Mouse (Mus musculus): ENCODE data around the gene Baz2a. TPM values are rescaled to one million over a fixed set of nuclear protein-coding genes. Genes with fewer than 3 reads are reported as not detected.

Baz2a gene
- total and polyA plus RNA-seq, 3 experiments, result 5.4 to 34.0 (median 12.8) TPM

DNA sequence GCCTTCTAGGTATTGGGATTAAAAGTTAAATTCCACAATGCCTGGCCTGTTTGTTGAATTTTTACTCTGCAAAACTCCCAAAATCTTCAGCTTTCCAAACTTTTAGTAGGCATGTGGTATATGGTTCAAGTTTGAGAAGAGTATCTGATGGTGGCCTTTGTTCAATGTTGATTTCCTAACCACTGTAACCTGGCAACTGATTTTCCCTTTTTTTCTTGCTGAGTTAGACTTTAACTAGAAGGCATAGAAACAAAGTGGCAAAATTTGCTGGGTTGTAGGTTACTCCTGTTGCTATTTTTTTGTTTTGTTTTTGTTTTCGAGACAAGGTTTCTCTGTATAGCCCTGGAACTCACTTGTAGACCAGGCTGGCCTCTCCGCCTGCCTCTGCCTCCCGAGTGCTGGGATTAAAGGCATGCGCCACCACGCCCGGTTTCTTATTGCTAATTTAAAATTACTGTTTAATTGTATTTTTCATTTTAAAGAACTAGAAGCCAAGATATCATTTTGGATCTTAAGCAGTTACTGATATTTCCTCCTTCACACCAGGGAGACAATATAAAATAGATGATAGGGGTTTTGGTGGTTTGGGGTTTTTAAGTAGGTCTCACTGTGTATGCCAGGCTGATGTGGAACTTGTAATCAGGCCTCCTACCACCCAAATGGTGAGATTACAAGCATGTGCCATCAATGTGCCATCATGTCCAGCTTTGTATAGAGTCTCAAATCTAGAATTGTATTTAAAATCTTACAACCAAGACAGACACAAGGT is 29.0 kb upstream of the Baz2a start:
- Histone ChIP-seq H3K9ac (ENCODE audit: insufficient read depth, low read depth) (peak overlapping the region; percentile 46), H3K9me3 (replicated peaks; ENCODE audit: low read length) (no peaks in the 10 kb centered on the region), H3K36me3 (replicated peaks in 1 of 2; ENCODE audit: control insufficient read depth in 1 of 2, insufficient read depth in 1 of 2, low read length in 1 of 2) (peaks cover 11 to 51% of the 10 kb centered on the region in 2 experiments), H3K27ac (ENCODE audit: insufficient read depth, low read depth) (no peak overlapping the region), H3K79me2 (replicated peaks; ENCODE audit: control insufficient read depth, extremely low read depth, insufficient read depth, poor library complexity, severe bottlenecking) (peaks cover 82% of the 10 kb centered on the region), H3K4me3 (replicated peaks in 1 of 3; ENCODE audit: low read depth in 2 of 3, low read length in 2 of 3, poor library complexity in 1 of 3) (peak overlapping the region in 1 of 3 experiments; percentile 35), H3K27me3 (replicated peaks) (no peaks in the 10 kb centered on the region), H3K4me1 (ENCODE audit: control insufficient read depth in 1 of 2, insufficient read depth in 2 of 2) (peaks cover 7 to 57% of the 10 kb centered on the region in 2 experiments; a peak in 3 of 4 replicates), H3K4me2 (ENCODE audit: insufficient read depth, low read depth, poor library complexity, severe bottlenecking) (peak overlapping the region; percentile 82)
- in situ Hi-C loops (cut with MboI; ENCODE audit: low pct_ligation_motif_present, low pct_unique_long_range_greater_than_20kb, low sequenced_read_pairs) (no loop called here), dilution Hi-C loops (cut with MboI; ENCODE audit: extremely low pct_ligation_motif_present, extremely low pct_unique_long_range_greater_than_20kb, low sequenced_read_pairs) (no loop called here)
- no peak for DNase-seq (ENCODE audit: extremely low read depth)
- TF ChIP-seq HCFC1 (IDR thresholded peaks at IDR 0.05; ENCODE audit: low read depth, low read length), result no peak
- no peak for TF ChIP-seq USF2 (conservative IDR thresholded peaks at IDR 0.05; ENCODE audit: low read depth, low read length)
- no peak for TF ChIP-seq EP300 (IDR thresholded peaks at IDR 0.05; ENCODE audit: low read length)
- TF ChIP-seq POLR2A (IDR thresholded peaks at IDR 0.05; ENCODE audit: low read depth, low read length), result no peak
- TF ChIP-seq SMC3 (IDR thresholded peaks at IDR 0.05; ENCODE audit: low read depth, low read length), result no peak
- TF ChIP-seq MAFK (IDR thresholded peaks at IDR 0.05; ENCODE audit: insufficient replicate concordance, low read length), result no peak
- TF ChIP-seq ZC3H11A (IDR thresholded peaks at IDR 0.05; ENCODE audit: low read depth, low read length), result no peak

DNA sequence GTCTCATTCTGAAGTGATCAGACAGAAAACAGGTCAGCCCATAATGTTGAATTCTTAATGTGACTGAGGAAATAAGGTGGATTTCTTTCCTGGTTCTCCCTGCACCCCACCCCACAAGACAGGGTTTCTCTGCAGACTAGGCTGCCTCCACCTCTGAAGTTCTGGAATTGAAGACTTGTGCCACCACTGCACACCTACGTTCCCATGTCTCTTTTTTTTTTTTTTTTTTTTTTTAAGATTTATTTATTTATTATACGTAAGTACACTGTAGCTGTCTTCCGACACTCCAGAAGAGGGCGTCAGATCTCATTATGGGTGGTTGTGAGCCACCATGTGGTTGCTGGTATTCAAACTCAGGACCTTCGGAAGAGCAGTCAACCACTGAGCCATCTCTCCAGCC is 25.3 kb upstream of the Baz2a start:
- TF ChIP-seq CTCF (conservative IDR thresholded peaks at IDR 0.05 in 1 of 2, IDR thresholded peaks at IDR 0.05 in 1 of 2; ENCODE audit: low read depth in 2 of 2, low read length in 2 of 2) (peak in 1 of 2 experiments; percentile 7; a peak in 1 of 4 replicates), ZNF384 (IDR thresholded peaks at IDR 0.05; ENCODE audit: low read depth, low read length) (peak; percentile 27; the same call in 1 of the 2 replicates), BHLHE40 (IDR thresholded peaks at IDR 0.05; ENCODE audit: low read depth, low read length) (no peak)
- Histone ChIP-seq H3K36me3 (replicated peaks in 1 of 2; ENCODE audit: control insufficient read depth in 1 of 2, insufficient read depth in 1 of 2, low read length in 1 of 2) (peaks cover 35 to 81% of the 10 kb centered on the region in 2 experiments), H3K9ac (ENCODE audit: insufficient read depth, low read depth) (no peak overlapping the region), H3K4me1 (ENCODE audit: control insufficient read depth in 1 of 2, insufficient read depth in 2 of 2) (peaks cover 7 to 55% of the 10 kb centered on the region in 2 experiments; a peak in 3 of 4 replicates), H3K4me2 (ENCODE audit: insufficient read depth, low read depth, poor library complexity, severe bottlenecking) (no peak overlapping the region), H3K9me3 (replicated peaks; ENCODE audit: low read length) (peaks cover 6% of the 10 kb centered on the region), H3K27me3 (replicated peaks) (no peaks in the 10 kb centered on the region), H3K4me3 (replicated peaks in 1 of 3; ENCODE audit: low read depth in 2 of 3, low read length in 2 of 3, poor library complexity in 1 of 3) (no peak overlapping the region), H3K27ac (ENCODE audit: insufficient read depth, low read depth) (no peak overlapping the region), H3K79me2 (replicated peaks; ENCODE audit: control insufficient read depth, extremely low read depth, insufficient read depth, poor library complexity, severe bottlenecking) (peaks cover 95% of the 10 kb centered on the region)
- in situ Hi-C loops (cut with MboI; ENCODE audit: low pct_ligation_motif_present, low pct_unique_long_range_greater_than_20kb, low sequenced_read_pairs), result no loop called here
- dilution Hi-C loops (cut with MboI; ENCODE audit: extremely low pct_ligation_motif_present, extremely low pct_unique_long_range_greater_than_20kb, low sequenced_read_pairs), result no loop called here
- DNase-seq (ENCODE audit: extremely low read depth), result no peak

DNA sequence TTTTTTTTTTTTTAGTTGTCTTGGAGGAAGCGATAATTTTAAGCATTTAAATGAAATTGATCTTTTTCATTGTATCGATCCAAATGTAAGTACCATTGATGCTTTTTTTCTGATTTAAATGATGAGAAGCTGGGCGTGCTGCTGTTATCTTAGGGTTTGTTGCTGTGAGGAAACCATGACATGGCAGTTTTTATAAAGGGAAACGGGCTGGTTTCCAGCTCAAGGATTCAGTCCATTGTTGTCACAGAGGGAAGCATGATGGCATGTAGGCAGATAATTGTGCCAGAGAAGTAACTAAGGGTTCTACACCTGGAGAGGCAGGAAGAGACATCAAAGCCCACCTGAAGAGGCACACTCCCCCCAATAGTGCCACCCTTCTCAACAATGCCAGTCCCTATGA is 22.2 kb upstream of the Baz2a start:
- peaks cover 0 to 27% of the 10 kb centered on the region in 2 experiments; a peak in 2 of 4 replicates for H3K4me1 ChIP-seq (ENCODE audit: control insufficient read depth in 1 of 2, insufficient read depth in 2 of 2)
- peaks cover 76% of the 10 kb centered on the region for H3K79me2 ChIP-seq (replicated peaks; ENCODE audit: control insufficient read depth, extremely low read depth, insufficient read depth, poor library complexity, severe bottlenecking)
- H3K4me3 ChIP-seq (replicated peaks in 1 of 3; ENCODE audit: low read depth in 2 of 3, low read length in 2 of 3, poor library complexity in 1 of 3), result no peak overlapping the region
- H3K4me2 ChIP-seq (ENCODE audit: insufficient read depth, low read depth, poor library complexity, severe bottlenecking), result no peak overlapping the region
- in situ Hi-C loops (cut with MboI; ENCODE audit: low pct_ligation_motif_present, low pct_unique_long_range_greater_than_20kb, low sequenced_read_pairs), result no loop called here
- peaks cover 52 to 89% of the 10 kb centered on the region in 2 experiments for H3K36me3 ChIP-seq (replicated peaks in 1 of 2; ENCODE audit: control insufficient read depth in 1 of 2, insufficient read depth in 1 of 2, low read length in 1 of 2)
- no peak overlapping the region for H3K9ac ChIP-seq (ENCODE audit: insufficient read depth, low read depth)
- no peak for TF ChIP-seq MEF2A (IDR thresholded peaks at IDR 0.05; ENCODE audit: borderline replicate concordance, low read depth, low read length)
- no peak for TF ChIP-seq E2F4 (IDR thresholded peaks at IDR 0.05; ENCODE audit: insufficient replicate concordance, low read depth, low read length)
- no peak for TF ChIP-seq JUN (IDR thresholded peaks at IDR 0.05; ENCODE audit: insufficient read depth, low read depth, low read length)
- TF ChIP-seq MAZ (IDR thresholded peaks at IDR 0.05; ENCODE audit: low read depth, low read length), result no peak
- TF ChIP-seq MXI1 (IDR thresholded peaks at IDR 0.05; ENCODE audit: low read depth, low read length), result no peak
- no peak for TF ChIP-seq RAD21 (IDR thresholded peaks at IDR 0.05; ENCODE audit: low read depth, low read length)
- no peak for TF ChIP-seq ELF1 (IDR thresholded peaks at IDR 0.05; ENCODE audit: low read depth, low read length)
- TF ChIP-seq EP300 (IDR thresholded peaks at IDR 0.05; ENCODE audit: low read length), result no peak
- TF ChIP-seq PAX5 (IDR thresholded peaks at IDR 0.05; ENCODE audit: low read length), result no peak
- no peak for TF ChIP-seq POLR2AphosphoS2 (IDR thresholded peaks at IDR 0.05; ENCODE audit: low read depth, low read length)
- no peak for TF ChIP-seq POLR2A (IDR thresholded peaks at IDR 0.05; ENCODE audit: low read depth, low read length)
- no peak for TF ChIP-seq GABPA (IDR thresholded peaks at IDR 0.05; ENCODE audit: insufficient replicate concordance, low read depth, low read length)
- no peak for TF ChIP-seq MAFK (IDR thresholded peaks at IDR 0.05; ENCODE audit: insufficient replicate concordance, low read length)
- no peak for TF ChIP-seq SMC3 (IDR thresholded peaks at IDR 0.05; ENCODE audit: low read depth, low read length)
- no peak for TF ChIP-seq USF2 (conservative IDR thresholded peaks at IDR 0.05; ENCODE audit: low read depth, low read length)
- no peak for TF ChIP-seq IRF4 (IDR thresholded peaks at IDR 0.05; ENCODE audit: low read depth, low read length)
- no peak for TF ChIP-seq CTCF (conservative IDR thresholded peaks at IDR 0.05 in 1 of 2, IDR thresholded peaks at IDR 0.05 in 1 of 2; ENCODE audit: low read depth in 2 of 2, low read length in 2 of 2)
- no peak for TF ChIP-seq SIN3A (IDR thresholded peaks at IDR 0.05; ENCODE audit: low read length)
- no peak for TF ChIP-seq CHD2 (IDR thresholded peaks at IDR 0.05; ENCODE audit: low read length)
- TF ChIP-seq HCFC1 (IDR thresholded peaks at IDR 0.05; ENCODE audit: low read depth, low read length), result no peak
- no peak for DNase-seq (ENCODE audit: extremely low read depth)
- peaks cover 6% of the 10 kb centered on the region for H3K9me3 ChIP-seq (replicated peaks; ENCODE audit: low read length)
- H3K27me3 ChIP-seq (replicated peaks), result no peaks in the 10 kb centered on the region
- dilution Hi-C loops (cut with MboI; ENCODE audit: extremely low pct_ligation_motif_present, extremely low pct_unique_long_range_greater_than_20kb, low sequenced_read_pairs), result no loop called here
- no peak overlapping the region for H3K27ac ChIP-seq (ENCODE audit: insufficient read depth, low read depth)

Data from CH12.LX (cell line).